Mouse (Mus musculus) erythroblast, embryonic 14.5 days (primary cell): ENCODE results near the gene Ajuba.

ENCODE experiments used
- GATA1 ChIP-seq: IDR thresholded peaks from 2 replicates; pipeline ENCODE4 v1.6.1; 2012; ENCODE audit warnings: low read length, inconsistent platforms, mixed read lengths
- TAL1 ChIP-seq: IDR thresholded peaks from 3 replicates; pipeline ENCODE4 v1.6.1; 2012; ENCODE audit warnings: low read length, inconsistent platforms, mixed read lengths

DNA sequence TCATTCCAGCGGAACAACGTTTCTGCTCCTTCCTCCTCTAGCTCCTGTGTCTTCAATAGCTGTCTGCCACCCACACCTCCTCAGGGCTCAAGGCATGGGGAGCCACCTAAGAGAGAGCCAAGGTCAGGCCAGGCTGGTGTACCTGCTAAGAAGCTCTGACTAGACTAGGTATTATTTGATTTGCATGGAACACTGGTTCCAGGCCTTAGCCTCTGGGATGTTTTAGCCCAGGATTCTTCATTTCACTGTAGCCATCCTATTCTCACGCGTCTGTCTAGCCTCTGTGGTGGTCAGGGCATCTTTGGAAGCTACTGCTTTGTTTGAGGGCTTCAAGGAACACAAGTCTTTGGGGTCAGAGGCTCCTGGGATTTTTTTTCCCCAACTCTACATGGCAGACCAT, 5.2 kb downstream of the Ajuba start:
- TF ChIP-seq GATA1 (no peak), TAL1 (no peak)
